Mouse (Mus musculus) kidney, adult 2 months (tissue): Measurements from ENCODE around the gene Arl15.

ENCODE experiments used
- CTCF ChIP-seq: fragments of 200-500 bp; conservative IDR thresholded peaks from 2 replicates; pipeline ENCODE4 v1.5.1; 2011; ENCODE audit warnings: low read depth, mild to moderate bottlenecking, control low read depth, low read length, moderate library complexity, mixed read lengths; ENCODE audit not compliant: insufficient read depth, insufficient read length
- POLR2A ChIP-seq: fragments of 200-500 bp; IDR thresholded peaks from one replicate; pipeline ENCODE4 v1.6.1; 2011; ENCODE audit warnings: low read depth, low read length, control low read depth

- TF ChIP-seq CTCF, result no peak
- no peak for TF ChIP-seq POLR2A
These were observed 24.5 kb upstream of the Arl15 start for GRCm38 (mm10) chr13:113769829-113770228.
